Mouse (Mus musculus) forebrain, embryonic 15.5 days (tissue): ENCODE measurements at regions not wholly inside any gene's neighbourhood (a gene's known extent, or its start where the extent isn't known, plus 50 kb on each side); places are given as distances from the start of the nearest gene placed in this dataset.

Experiments
- ATAC-seq: fragments of 200-750 bp; cut with Nextera tagmentation; replicated peaks from 2 replicates; pipeline ENCODE4 v1.8.0; 2017; ENCODE audit warnings: mild to moderate bottlenecking, moderate TSS enrichment, moderate library complexity
- H3K27ac ChIP-seq: fragments of 300-500 bp; sonication (generic); replicated peaks from 2 replicates; pipeline ENCODE4 v1.5.1; 2015; ENCODE audit warnings: mild to moderate bottlenecking, inconsistent platforms
- H3K27me3 ChIP-seq: fragments of 300-500 bp; sonication (generic); 2 replicates; pipeline ENCODE4 v1.6.1; 2015; ENCODE audit warnings: inconsistent platforms
- H3K36me3 ChIP-seq: fragments of 300-500 bp; sonication (generic); 2 replicates; pipeline ENCODE4 v1.6.1; 2015; ENCODE audit warnings: mild to moderate bottlenecking, inconsistent platforms
- H3K4me1 ChIP-seq: fragments of 300-500 bp; sonication (generic); 2 replicates; pipeline ENCODE4 v1.6.1; 2015; ENCODE audit warnings: inconsistent platforms
- H3K4me2 ChIP-seq: fragments of 300-500 bp; sonication (generic); replicated peaks from 2 replicates; pipeline ENCODE4 v1.6.1; 2015; ENCODE audit warnings: mild to moderate bottlenecking, inconsistent platforms
- H3K4me3 ChIP-seq: fragments of 300-500 bp; sonication (generic); 2 replicates; pipeline ENCODE4 v1.5.1; 2015; ENCODE audit warnings: mild to moderate bottlenecking, inconsistent platforms
- H3K9ac ChIP-seq: fragments of 300-500 bp; sonication (generic); replicated peaks from 2 replicates; pipeline ENCODE4 v1.6.1; 2015; ENCODE audit warnings: mild to moderate bottlenecking, inconsistent platforms
- H3K9me3 ChIP-seq: fragments of 300-500 bp; sonication (generic); 2 replicates; pipeline ENCODE4 v1.6.1; 2016; ENCODE audit warnings: inconsistent platforms
- WGBS: fragments of 180-500 bp; shearing (Covaris S2); methylation state at CpG from one replicate; pipeline ENCODE4 v1.1.7; 2015; ENCODE audit warnings: mixed read lengths; 5-methylcytosine and 5-hydroxymethylcytosine counted together

- H3K27ac ChIP-seq: no peak overlapping the region
- no peaks in the 10 kb centered on the region; the same call in 1 of the 2 replicates for H3K27me3 ChIP-seq
- no peaks in the 10 kb centered on the region for H3K36me3 ChIP-seq
- no peak for ATAC-seq
- 78% methylated on average over 2 of the region's 2 CpGs for WGBS
- H3K9me3 ChIP-seq: no peaks in the 10 kb centered on the region
- H3K4me1 ChIP-seq: no peaks in the 10 kb centered on the region
- no peak overlapping the region for H3K4me2 ChIP-seq
- no peak overlapping the region for H3K4me3 ChIP-seq
- no peak overlapping the region for H3K9ac ChIP-seq
Measured at GRCm38 (mm10) chr8:92609908-92610307, 64.2 kb upstream of the Irx6 start.

GRCm38 (mm10) chr8:92610487-92611059 is 63.5 kb upstream of the Irx6 start:
- no peaks in the 10 kb centered on the region; the same call in 1 of the 2 replicates for H3K27me3 ChIP-seq
- no peaks in the 10 kb centered on the region for H3K4me1 ChIP-seq
- no peaks in the 10 kb centered on the region for H3K9me3 ChIP-seq
- no peak overlapping the region for H3K4me3 ChIP-seq
- 47% methylated on average over 6 of the region's 6 CpGs for WGBS
- no peak overlapping the region for H3K27ac ChIP-seq
- H3K9ac ChIP-seq: no peak overlapping the region
- no peak overlapping the region for H3K4me2 ChIP-seq
- H3K36me3 ChIP-seq: no peaks in the 10 kb centered on the region
- ATAC-seq: no peak

- Histone ChIP-seq H3K36me3 (no peaks in the 10 kb centered on the region), H3K27me3 (no peaks in the 10 kb centered on the region; the same call in 1 of the 2 replicates), H3K9ac (no peak overlapping the region), H3K27ac (no peak overlapping the region), H3K4me2 (no peak overlapping the region), H3K9me3 (no peaks in the 10 kb centered on the region), H3K4me3 (no peak overlapping the region), H3K4me1 (no peaks in the 10 kb centered on the region)
- 56% methylated on average over 4 of the region's 4 CpGs for WGBS
- ATAC-seq: no peak
Measured at GRCm38 (mm10) chr8:92613486-92613885, 60.6 kb upstream of the Irx6 start.

- no peak overlapping the region for H3K27ac ChIP-seq
- H3K4me3 ChIP-seq: no peak overlapping the region
- no peaks in the 10 kb centered on the region for H3K4me1 ChIP-seq
- H3K9ac ChIP-seq: no peak overlapping the region
- H3K9me3 ChIP-seq: no peaks in the 10 kb centered on the region
- ATAC-seq: no peak
- H3K27me3 ChIP-seq: no peaks in the 10 kb centered on the region
- no peak overlapping the region for H3K4me2 ChIP-seq
- H3K36me3 ChIP-seq: no peaks in the 10 kb centered on the region
- WGBS: 72% methylated on average over 10 of the region's 10 CpGs
Measured at GRCm38 (mm10) chr8:92616341-92617115, 57.6 kb upstream of the Irx6 start.

GRCm38 (mm10) chr8:92618281-92618680 is 55.8 kb upstream of the Irx6 start:
- ATAC-seq: no peak
- Histone ChIP-seq H3K9ac (no peak overlapping the region), H3K4me2 (no peak overlapping the region), H3K4me1 (no peaks in the 10 kb centered on the region), H3K4me3 (no peak overlapping the region), H3K27ac (no peak overlapping the region), H3K27me3 (no peaks in the 10 kb centered on the region), H3K36me3 (no peaks in the 10 kb centered on the region), H3K9me3 (no peaks in the 10 kb centered on the region)
- 74% methylated on average over 14 of the region's 14 CpGs for WGBS
